Mouse (Mus musculus): ENCODE results near the gene Sgcd. TPM values are rescaled to one million over a fixed set of nuclear protein-coding genes. Genes with fewer than 3 reads are reported as not detected.
A peak's percentile ranks its signal among the peaks of the same experiment; 100 is the strongest.

The Sgcd gene
- polyA plus RNA-seq, 1 experiment from 2014 or later, result 2.2 TPM

DNA sequence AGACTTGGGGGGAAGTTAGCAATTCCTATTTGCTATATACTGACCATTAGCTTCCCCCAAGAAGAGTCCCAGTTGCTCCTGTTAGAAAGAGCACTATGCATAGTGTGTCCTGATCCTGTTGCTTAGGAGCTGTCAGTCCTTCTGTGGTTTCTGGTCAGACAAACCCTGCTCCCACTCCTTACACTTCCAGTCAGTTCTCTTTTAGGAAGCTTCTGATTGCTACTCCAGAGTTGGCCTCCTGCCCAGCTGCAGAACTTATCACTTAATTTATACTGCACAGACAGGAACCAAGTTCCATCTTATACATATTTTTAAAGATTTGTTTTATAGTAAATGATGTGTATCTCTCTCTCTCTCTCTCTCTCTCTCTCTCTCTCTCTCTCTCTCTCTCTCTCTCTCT, 878.5 kb downstream of the Sgcd start:
- no peak overlapping the region for H3K4me2 ChIP-seq
- H3K27me3 ChIP-seq, result no peaks in the 10 kb centered on the region
- peaks cover 16% of the 10 kb centered on the region for H3K4me1 ChIP-seq
- no peaks in the 10 kb centered on the region for H3K9me3 ChIP-seq (replicated peaks)
- no peaks in the 10 kb centered on the region for H3K36me3 ChIP-seq
- H3K27ac ChIP-seq, result no peak overlapping the region
- H3K9ac ChIP-seq, result no peak overlapping the region
- no peak overlapping the region for H3K4me3 ChIP-seq (replicated peaks)
- no peak for ATAC-seq (replicated peaks; ENCODE audit: low FRiP score)

DNA sequence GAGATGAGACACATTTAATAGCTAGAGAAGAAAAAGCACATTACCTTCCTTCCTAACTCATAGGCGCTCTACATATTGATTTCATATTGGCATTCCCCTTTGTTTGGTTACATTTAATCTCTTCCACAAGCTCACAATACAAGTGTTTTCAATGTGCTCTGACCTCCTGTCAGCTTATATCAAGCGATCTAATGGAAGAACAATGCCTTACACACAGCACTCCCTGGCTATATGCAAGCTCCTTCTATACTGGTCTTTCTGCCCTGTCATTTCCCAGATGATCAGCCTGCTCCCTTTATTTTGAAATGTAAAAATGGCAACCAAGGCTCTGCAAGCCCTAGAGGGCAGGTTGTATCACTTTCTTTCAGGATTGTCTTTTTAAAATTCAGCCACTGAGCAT, 881.1 kb downstream of the Sgcd start:
- no peaks in the 10 kb centered on the region for H3K27me3 ChIP-seq
- H3K4me3 ChIP-seq (replicated peaks), result no peak overlapping the region
- H3K4me1 ChIP-seq, result peaks cover 10% of the 10 kb centered on the region
- no peaks in the 10 kb centered on the region for H3K36me3 ChIP-seq
- H3K9me3 ChIP-seq (replicated peaks), result no peaks in the 10 kb centered on the region
- H3K27ac ChIP-seq, result no peak overlapping the region
- no peak overlapping the region for H3K9ac ChIP-seq
- no peak overlapping the region for H3K4me2 ChIP-seq
- no peak for ATAC-seq (replicated peaks; ENCODE audit: low FRiP score)
- 90% methylated on average over 2 of the region's 2 CpGs for WGBS

DNA sequence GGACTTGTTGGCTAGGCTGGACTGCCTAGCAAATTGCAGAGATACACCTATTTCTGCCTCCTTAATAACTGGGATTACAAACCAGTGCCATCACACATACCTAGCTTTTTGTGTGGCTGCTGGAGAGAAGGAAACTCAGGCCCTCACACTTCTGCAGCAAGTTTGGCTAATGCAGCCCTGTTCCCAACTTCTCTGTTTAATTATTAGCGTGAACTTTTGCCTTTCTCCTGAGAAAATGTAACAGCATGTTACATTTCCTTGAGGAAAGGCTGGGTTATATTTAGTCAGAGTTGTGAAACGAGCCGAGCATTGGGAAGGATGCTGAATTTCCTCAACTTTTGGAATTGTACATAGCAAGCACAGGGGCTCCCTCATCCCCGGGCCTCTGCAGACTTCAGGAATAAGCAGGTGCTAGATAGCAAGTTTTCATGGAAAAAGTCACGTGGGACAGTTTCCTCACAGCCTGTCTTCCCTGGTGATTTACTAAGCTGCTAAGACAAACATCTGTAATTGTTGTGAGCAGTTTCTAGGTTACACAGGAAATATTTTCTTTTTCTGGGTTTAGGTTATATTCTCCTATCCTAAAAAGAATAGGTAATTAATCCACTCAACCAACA, 895.4 kb downstream of the Sgcd start:
- Histone ChIP-seq H3K27ac (peak overlapping the region; percentile 65), H3K36me3 (no peaks in the 10 kb centered on the region), H3K9ac (no peak overlapping the region), H3K4me3 (replicated peaks) (no peak overlapping the region), H3K4me1 (peaks cover 6% of the 10 kb centered on the region; the same call in 1 of the 2 replicates), H3K27me3 (no peaks in the 10 kb centered on the region), H3K4me2 (no peak overlapping the region), H3K9me3 (replicated peaks) (no peaks in the 10 kb centered on the region)
- WGBS, result 35% methylated on average over 5 of the region's 5 CpGs
- peak; percentile 66 for ATAC-seq (replicated peaks; ENCODE audit: low FRiP score)

DNA sequence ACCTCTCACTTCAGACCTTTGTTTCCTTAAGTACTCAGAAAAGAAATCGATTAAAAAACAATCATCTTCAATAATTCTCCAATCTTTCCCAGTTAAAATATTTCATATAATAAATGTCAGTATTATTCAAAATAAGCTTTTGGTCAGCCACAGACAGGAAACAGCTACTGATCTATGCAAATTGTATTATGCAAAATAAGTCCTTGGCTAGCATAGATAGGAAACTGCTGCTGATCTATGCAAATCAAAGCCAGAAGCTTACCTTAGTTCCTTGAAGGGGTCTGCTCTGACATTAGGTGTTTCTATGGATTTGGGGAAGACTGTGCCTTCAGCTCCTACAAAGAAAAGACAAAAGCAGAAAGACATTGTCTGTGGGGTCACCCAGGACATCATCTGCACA, 906.3 kb downstream of the Sgcd start:
- no peaks in the 10 kb centered on the region for H3K36me3 ChIP-seq
- H3K4me2 ChIP-seq, result no peak overlapping the region
- H3K9me3 ChIP-seq (replicated peaks), result no peaks in the 10 kb centered on the region
- ATAC-seq (replicated peaks; ENCODE audit: low FRiP score), result no peak
- WGBS, result 92% methylated on average over 1 of the region's 1 CpGs
- no peak overlapping the region for H3K27ac ChIP-seq
- H3K4me1 ChIP-seq, result no peaks in the 10 kb centered on the region
- H3K9ac ChIP-seq, result no peak overlapping the region
- H3K27me3 ChIP-seq, result no peaks in the 10 kb centered on the region
- no peak overlapping the region for H3K4me3 ChIP-seq (replicated peaks)

DNA sequence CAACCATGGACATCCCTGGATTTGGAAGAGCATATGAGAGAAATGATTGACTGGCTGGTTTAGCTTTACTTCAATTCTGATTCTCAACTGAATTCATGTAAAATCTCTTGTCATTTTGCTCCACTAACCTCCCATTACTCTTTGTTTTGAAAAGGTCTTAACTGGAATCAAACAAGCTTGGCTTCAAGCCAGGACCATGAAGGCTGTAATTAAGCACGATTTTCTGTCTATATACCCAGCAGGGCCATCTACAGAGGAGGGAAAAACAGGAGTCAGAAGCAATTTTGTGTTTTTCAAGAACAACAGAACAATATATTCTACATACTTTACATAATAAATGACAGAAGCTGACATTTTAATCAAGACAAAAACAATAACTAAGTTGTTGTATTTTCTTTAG, 915.2 kb downstream of the Sgcd start:
- Histone ChIP-seq H3K27me3 (no peaks in the 10 kb centered on the region), H3K4me1 (no peaks in the 10 kb centered on the region), H3K27ac (no peak overlapping the region), H3K36me3 (no peaks in the 10 kb centered on the region), H3K9me3 (replicated peaks) (no peaks in the 10 kb centered on the region), H3K4me2 (no peak overlapping the region), H3K9ac (no peak overlapping the region), H3K4me3 (replicated peaks) (no peak overlapping the region)
- no peak for ATAC-seq (replicated peaks; ENCODE audit: low FRiP score)
- 47% methylated on average over 1 of the region's 1 CpGs for WGBS

DNA sequence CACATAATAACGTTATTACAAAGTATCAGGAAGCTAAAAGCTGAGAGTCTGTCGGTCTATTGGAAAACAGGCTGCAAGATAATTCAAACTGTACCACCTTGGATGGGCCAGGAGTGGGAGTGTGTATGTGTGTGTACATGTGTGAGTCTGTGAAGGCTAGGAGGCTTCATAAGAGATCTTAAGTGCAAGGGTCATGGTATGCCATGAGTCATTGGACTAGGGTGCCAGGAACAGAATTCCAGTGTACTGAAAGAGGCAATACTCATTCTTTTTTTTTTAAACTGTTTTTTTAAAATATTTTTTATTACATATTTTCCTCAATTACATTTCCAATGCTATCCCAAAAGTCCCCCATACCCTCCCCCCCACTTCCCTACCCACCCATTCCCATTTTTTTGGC, 917.6 kb downstream of the Sgcd start:
- Histone ChIP-seq H3K36me3 (no peaks in the 10 kb centered on the region), H3K27me3 (no peaks in the 10 kb centered on the region), H3K4me1 (no peaks in the 10 kb centered on the region), H3K27ac (no peak overlapping the region), H3K4me2 (no peak overlapping the region), H3K4me3 (replicated peaks) (no peak overlapping the region), H3K9ac (no peak overlapping the region), H3K9me3 (replicated peaks) (no peaks in the 10 kb centered on the region)
- no peak for ATAC-seq (replicated peaks; ENCODE audit: low FRiP score)
- 85% methylated on average over 2 of the region's 2 CpGs for WGBS

DNA sequence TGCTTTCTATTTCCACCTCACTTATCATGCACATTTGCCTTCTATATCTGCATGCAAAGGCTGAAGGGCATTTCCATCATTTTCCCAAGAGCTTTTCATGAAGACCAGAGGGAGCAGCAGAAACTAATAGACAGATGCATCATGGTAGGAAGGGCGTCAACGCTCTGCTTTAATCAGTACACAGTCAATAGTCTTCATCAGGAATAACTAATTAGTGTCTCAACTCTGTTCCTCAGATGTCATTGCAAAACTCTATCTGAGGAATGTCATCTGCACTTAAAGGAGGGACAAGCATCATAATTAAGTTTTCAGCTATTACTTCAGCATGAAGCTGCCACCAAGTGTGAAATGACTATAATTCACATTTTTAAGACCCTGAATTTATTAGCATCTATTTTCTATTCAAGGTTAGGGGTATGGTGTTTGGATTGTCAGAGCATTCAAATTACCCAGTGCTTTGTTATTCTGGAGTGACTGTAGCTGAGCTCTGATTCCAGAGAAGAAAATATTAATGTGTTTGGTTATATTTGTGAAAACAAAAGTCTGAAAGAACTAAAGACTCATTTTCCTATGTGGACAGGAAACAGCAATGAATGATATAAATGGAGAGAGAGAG, 918.9 kb downstream of the Sgcd start:
- Histone ChIP-seq H3K4me1 (no peaks in the 10 kb centered on the region), H3K9ac (no peak overlapping the region), H3K9me3 (replicated peaks) (no peaks in the 10 kb centered on the region), H3K4me2 (no peak overlapping the region), H3K27ac (no peak overlapping the region), H3K27me3 (no peaks in the 10 kb centered on the region), H3K4me3 (replicated peaks) (no peak overlapping the region), H3K36me3 (no peaks in the 10 kb centered on the region)
- 93% methylated on average over 2 of the region's 2 CpGs for WGBS
- no peak for ATAC-seq (replicated peaks; ENCODE audit: low FRiP score)

DNA sequence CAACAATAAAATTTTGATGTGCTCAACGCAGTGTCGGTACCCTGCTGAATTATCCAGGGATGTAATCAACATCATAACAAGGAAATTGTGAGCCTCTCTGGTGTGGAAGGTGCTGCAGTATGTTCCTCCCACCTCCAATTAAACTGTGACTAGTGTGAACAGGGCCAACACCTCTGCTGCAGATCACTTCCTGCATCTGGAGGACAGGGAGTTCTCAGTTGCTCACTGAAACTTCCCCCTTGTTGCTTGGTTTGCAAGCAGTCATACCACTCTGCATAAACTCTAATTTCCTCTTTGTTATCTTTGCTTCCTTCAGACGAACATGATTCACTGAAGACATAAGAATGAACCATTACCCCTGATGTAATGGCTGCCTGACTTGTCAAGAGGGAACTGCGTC, 925.1 kb downstream of the Sgcd start:
- no peak overlapping the region for H3K9ac ChIP-seq
- H3K9me3 ChIP-seq (replicated peaks), result no peaks in the 10 kb centered on the region
- H3K4me3 ChIP-seq (replicated peaks), result no peak overlapping the region
- H3K36me3 ChIP-seq, result no peaks in the 10 kb centered on the region
- no peaks in the 10 kb centered on the region for H3K4me1 ChIP-seq
- no peak for ATAC-seq (replicated peaks; ENCODE audit: low FRiP score)
- H3K4me2 ChIP-seq, result no peak overlapping the region
- WGBS, result 60% methylated on average over 4 of the region's 4 CpGs
- H3K27me3 ChIP-seq, result no peaks in the 10 kb centered on the region
- no peak overlapping the region for H3K27ac ChIP-seq

DNA sequence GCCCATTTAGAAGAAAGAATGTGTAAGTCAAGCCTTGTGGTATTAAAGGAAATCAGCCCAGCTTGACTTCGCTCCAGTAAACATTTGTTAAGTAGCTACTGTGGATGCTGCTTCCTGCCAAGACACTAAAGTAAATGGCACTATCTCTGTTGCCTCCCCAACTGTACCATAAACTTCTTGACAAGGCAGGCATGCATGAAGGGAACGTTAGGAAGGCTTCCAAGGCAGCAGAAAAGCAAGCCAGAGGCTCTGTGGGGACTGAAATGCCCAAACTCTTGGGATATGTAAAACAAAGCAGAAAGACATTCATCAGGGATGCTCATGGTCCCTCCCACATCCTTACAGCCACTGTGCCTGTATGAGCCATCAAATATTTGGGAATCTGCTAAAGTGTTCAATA, 938.4 kb downstream of the Sgcd start:
- Histone ChIP-seq H3K4me1 (no peaks in the 10 kb centered on the region), H3K27me3 (no peaks in the 10 kb centered on the region), H3K36me3 (no peaks in the 10 kb centered on the region), H3K27ac (no peak overlapping the region), H3K4me3 (replicated peaks) (no peak overlapping the region), H3K4me2 (no peak overlapping the region), H3K9ac (no peak overlapping the region), H3K9me3 (replicated peaks) (no peaks in the 10 kb centered on the region)
- ATAC-seq (replicated peaks; ENCODE audit: low FRiP score), result no peak
- WGBS, result 46% methylated on average over 2 of the region's 2 CpGs

DNA sequence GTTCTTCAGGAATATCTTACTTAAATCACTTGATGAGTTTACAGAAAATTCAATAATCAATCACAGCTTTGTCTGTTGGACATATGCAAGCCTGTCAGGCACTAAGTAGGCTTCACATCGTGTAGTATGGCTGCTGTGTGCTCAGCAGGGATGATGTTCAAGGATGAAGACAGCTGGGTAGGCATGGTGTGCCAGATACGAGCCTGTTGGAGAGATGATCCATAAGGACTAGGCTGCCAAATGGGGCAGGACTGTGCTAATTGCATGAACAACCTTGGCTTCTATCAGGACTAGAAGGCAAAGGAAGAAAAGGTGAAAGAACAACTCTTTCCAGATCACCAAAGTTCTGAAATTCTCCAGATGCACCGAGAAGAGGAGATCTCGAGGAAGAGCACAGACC, 939.0 kb downstream of the Sgcd start:
- Histone ChIP-seq H3K9ac (no peak overlapping the region), H3K9me3 (replicated peaks) (no peaks in the 10 kb centered on the region), H3K4me2 (no peak overlapping the region), H3K27ac (no peak overlapping the region), H3K27me3 (no peaks in the 10 kb centered on the region), H3K4me3 (replicated peaks) (no peak overlapping the region), H3K4me1 (no peaks in the 10 kb centered on the region), H3K36me3 (no peaks in the 10 kb centered on the region)
- no peak for ATAC-seq (replicated peaks; ENCODE audit: low FRiP score)
- 88% methylated on average over 4 of the region's 4 CpGs for WGBS

DNA sequence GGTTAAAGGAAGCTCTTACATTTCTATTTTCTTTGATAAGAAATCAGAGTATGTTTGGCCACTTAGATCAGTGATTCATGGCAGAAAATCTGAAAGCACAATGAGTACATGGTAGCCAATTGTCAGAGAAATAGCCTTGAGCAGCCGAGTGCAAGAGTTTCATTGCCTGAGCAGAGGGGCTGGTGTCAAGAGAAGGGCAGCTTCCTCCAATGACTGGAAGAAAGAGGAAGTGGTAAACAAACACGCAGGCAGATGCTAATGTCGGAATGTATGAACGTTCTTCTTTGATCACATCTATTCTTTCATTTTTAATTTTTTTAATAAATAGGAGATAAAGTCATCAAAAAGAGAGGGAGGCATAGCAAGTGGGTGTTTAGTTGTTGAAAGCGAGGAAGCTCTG, 956.5 kb downstream of the Sgcd start:
- no peaks in the 10 kb centered on the region for H3K36me3 ChIP-seq
- no peak overlapping the region for H3K27ac ChIP-seq
- H3K9me3 ChIP-seq (replicated peaks), result no peaks in the 10 kb centered on the region
- no peaks in the 10 kb centered on the region for H3K27me3 ChIP-seq
- no peak overlapping the region for H3K9ac ChIP-seq
- WGBS, result 74% methylated on average over 5 of the region's 5 CpGs
- no peaks in the 10 kb centered on the region for H3K4me1 ChIP-seq
- ATAC-seq (replicated peaks; ENCODE audit: low FRiP score), result no peak
- H3K4me2 ChIP-seq, result no peak overlapping the region
- H3K4me3 ChIP-seq (replicated peaks), result no peak overlapping the region

DNA sequence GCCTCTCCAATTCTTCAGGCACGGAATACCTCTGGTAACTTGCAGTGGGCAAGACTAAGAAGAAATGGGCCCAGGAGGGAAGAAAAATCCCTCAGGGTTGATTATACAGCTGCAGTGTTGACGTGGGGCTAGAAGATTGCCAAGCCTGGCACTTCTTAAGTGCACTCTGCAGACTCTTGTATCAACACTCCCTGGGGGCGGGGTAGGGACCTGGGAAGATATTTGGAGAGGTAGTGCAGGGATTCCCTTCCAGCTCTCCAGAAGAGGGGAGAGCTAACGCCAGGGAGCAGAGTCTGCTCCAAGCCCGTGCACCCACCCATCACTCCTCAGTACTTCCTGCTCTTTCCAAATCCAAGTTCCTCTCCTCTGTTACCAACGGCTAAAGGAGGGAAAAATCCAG, 967.9 kb downstream of the Sgcd start:
- Histone ChIP-seq H3K9me3 (replicated peaks) (no peaks in the 10 kb centered on the region), H3K4me2 (no peak overlapping the region), H3K4me3 (replicated peaks) (no peak overlapping the region), H3K27me3 (no peaks in the 10 kb centered on the region), H3K27ac (no peak overlapping the region), H3K9ac (no peak overlapping the region), H3K36me3 (no peaks in the 10 kb centered on the region), H3K4me1 (no peaks in the 10 kb centered on the region)
- WGBS, result 42% methylated on average over 6 of the region's 6 CpGs
- ATAC-seq (replicated peaks; ENCODE audit: low FRiP score), result no peak

DNA sequence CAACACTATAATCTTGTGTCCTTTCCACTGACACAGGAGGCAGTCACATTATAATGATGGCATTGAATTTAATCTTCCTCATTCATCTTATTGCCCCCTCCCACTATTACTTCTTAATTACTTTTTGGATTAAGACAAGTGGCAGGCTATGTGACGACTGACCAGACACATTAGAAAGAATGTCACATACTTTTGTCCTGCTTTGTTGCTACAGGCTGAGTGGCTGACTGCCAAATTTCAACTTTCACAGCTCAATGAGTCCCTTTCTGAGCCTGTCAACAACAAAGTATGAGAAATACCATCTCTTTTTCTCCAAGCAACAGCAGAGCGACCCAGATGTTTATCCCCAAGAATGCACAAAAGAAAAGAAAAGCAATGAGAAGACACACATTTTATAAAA, 970.6 kb downstream of the Sgcd start:
- Histone ChIP-seq H3K4me3 (replicated peaks) (no peak overlapping the region), H3K4me1 (no peaks in the 10 kb centered on the region), H3K36me3 (no peaks in the 10 kb centered on the region), H3K4me2 (no peak overlapping the region), H3K27me3 (no peaks in the 10 kb centered on the region), H3K27ac (no peak overlapping the region), H3K9me3 (replicated peaks) (no peaks in the 10 kb centered on the region), H3K9ac (no peak overlapping the region)
- WGBS, result 50% methylated on average over 2 of the region's 2 CpGs
- no peak for ATAC-seq (replicated peaks; ENCODE audit: low FRiP score)

Measured in kidney, embryonic 15.5 days (tissue).